Mouse (Mus musculus) 3T3-L1 (cell line): ENCODE results near the gene Panx1.
A peak's percentile ranks its signal among the peaks of the same experiment; 100 is the strongest.

ENCODE experiments used
- DNase-seq: peaks from one replicate; pipeline ENCODE4 v3.0.0-alpha.2; 2015; ENCODE audit warnings: low read depth, low spot score

Panx1 gene

GRCm38 (mm10) chr9:15045084-15045669, at the start of gene Panx1:
Gene Panx1, minus strand, starts transcription at chr9:15045478.
- DNase-seq = no peak

GRCm38 (mm10) chr9:15068686-15069295, 23.5 kb upstream of the Panx1 start:
- DNase-seq = peak; percentile 95

- no peak for DNase-seq
Observed at GRCm38 (mm10) chr9:15067995-15068685, 22.9 kb upstream of the Panx1 start.

GRCm38 (mm10) chr9:15064176-15064575, 18.9 kb upstream of the Panx1 start:
- no peak for DNase-seq

GRCm38 (mm10) chr9:15060847-15061246, 15.6 kb upstream of the Panx1 start:
- no peak for DNase-seq

- DNase-seq = no peak
Observed at GRCm38 (mm10) chr9:15060026-15060425, 14.7 kb upstream of the Panx1 start.

- DNase-seq = no peak
Observed at GRCm38 (mm10) chr9:15045740-15046139, 462 bp upstream of the Panx1 start.

GRCm38 (mm10) chr9:15044391-15045083, 741 bp downstream of the Panx1 start:
- DNase-seq = no peak

- DNase-seq = no peak
Observed at GRCm38 (mm10) chr9:15041556-15041955, 3.7 kb downstream of the Panx1 start.

- no peak for DNase-seq
Observed at GRCm38 (mm10) chr9:15039848-15040247, 5.4 kb downstream of the Panx1 start.

- no peak for DNase-seq
Observed at GRCm38 (mm10) chr9:15037704-15038103, 7.6 kb downstream of the Panx1 start.

GRCm38 (mm10) chr9:15037237-15037636, 8.0 kb downstream of the Panx1 start:
- DNase-seq = no peak

- no peak for DNase-seq
Observed at GRCm38 (mm10) chr9:15036807-15037206, 8.5 kb downstream of the Panx1 start.

GRCm38 (mm10) chr9:15036405-15036804, 8.9 kb downstream of the Panx1 start:
- no peak for DNase-seq

GRCm38 (mm10) chr9:15035979-15036378, 9.3 kb downstream of the Panx1 start:
- DNase-seq = no peak

GRCm38 (mm10) chr9:15034546-15035273, 10.6 kb downstream of the Panx1 start:
- no peak for DNase-seq

GRCm38 (mm10) chr9:15033568-15034160, 11.6 kb downstream of the Panx1 start:
- peak; percentile 69 for DNase-seq

GRCm38 (mm10) chr9:15032797-15033196, 12.5 kb downstream of the Panx1 start:
- DNase-seq = no peak

- DNase-seq = no peak
Observed at GRCm38 (mm10) chr9:15030771-15031170, 14.5 kb downstream of the Panx1 start.

- peak; percentile 67 for DNase-seq
Observed at GRCm38 (mm10) chr9:15029025-15029727, 16.1 kb downstream of the Panx1 start.

- no peak for DNase-seq
Observed at GRCm38 (mm10) chr9:15027725-15028124, 17.6 kb downstream of the Panx1 start.
